Mouse (Mus musculus) intestine, embryonic 16.5 days (tissue): Measurements from ENCODE around the gene Itih5. TPM values are rescaled to one million over a fixed set of nuclear protein-coding genes. Genes with fewer than 3 reads are reported as not detected.

Experiments used
- ATAC-seq: fragments of 200-750 bp; cut with Nextera tagmentation; 2 replicates; pipeline ENCODE4 v1.8.0; 2017; ENCODE audit warnings: moderate TSS enrichment, moderate library complexity
- H3K27ac ChIP-seq: fragments of 300-500 bp; sonication (generic); 2 replicates; pipeline ENCODE4 v1.5.1; 2014; ENCODE audit warnings: mild to moderate bottlenecking, low read length
- H3K27me3 ChIP-seq: fragments of 300-500 bp; sonication (generic); replicated peaks from 2 replicates; pipeline ENCODE4 v1.6.1; 2014; ENCODE audit warnings: low read length, control low read depth, mixed read lengths; ENCODE audit not compliant: control insufficient read depth, insufficient read depth
- H3K36me3 ChIP-seq: fragments of 300-500 bp; sonication (generic); 2 replicates; pipeline ENCODE4 v1.6.1; 2014; ENCODE audit warnings: low read length, control low read depth; ENCODE audit not compliant: control insufficient read depth, insufficient read depth
- H3K4me1 ChIP-seq: fragments of 300-500 bp; sonication (generic); 2 replicates; pipeline ENCODE4 v1.6.1; 2014; ENCODE audit warnings: low read length, control low read depth, mixed read lengths; ENCODE audit not compliant: control insufficient read depth, insufficient read depth
- H3K4me2 ChIP-seq: fragments of 300-500 bp; sonication (generic); 2 replicates; pipeline ENCODE4 v1.6.1; 2014; ENCODE audit warnings: low read depth, low read length, control low read depth
- H3K4me3 ChIP-seq: fragments of 300-500 bp; sonication (generic); 2 replicates; pipeline ENCODE4 v1.5.1; 2014; ENCODE audit warnings: mild to moderate bottlenecking, low read length
- H3K9ac ChIP-seq: fragments of 300-500 bp; sonication (generic); 2 replicates; pipeline ENCODE4 v1.6.1; 2014; ENCODE audit warnings: low read depth, low read length
- H3K9me3 ChIP-seq: fragments of 300-500 bp; sonication (generic); 2 replicates; pipeline ENCODE4 v1.6.1; 2016; ENCODE audit warnings: low read length, control low read depth; ENCODE audit not compliant: control insufficient read depth
- WGBS: fragments of 180-500 bp; shearing (Covaris S2); extraction: QIAGEN DNeasy Blood & Tissue Kit; methylation state at CpG from one replicate; pipeline ENCODE4 v1.1.7; 2014; 5-methylcytosine and 5-hydroxymethylcytosine counted together
- polyA plus RNA-seq: library from polyadenylated mRNA; unstranded; fragments of >200 nt; fragmentation: Nextera tagmentation; extraction: Ambion mirVana; gene quantifications from 2 replicates; pipeline ENCODE4 v1.2.1, GENCODE M21; 2015

Gene Itih5
- polyA plus RNA-seq, 1 experiment from 2014 or later: 12.6 TPM

- Histone ChIP-seq H3K27me3 (no peaks in the 10 kb centered on the region), H3K9ac (no peak within 1 kb of the TSS), H3K36me3 (no peaks in the 10 kb centered on the region), H3K9me3 (no peaks in the 10 kb centered on the region), H3K27ac (no peak within 1 kb of the TSS), H3K4me2 (no peak within 1 kb of the TSS), H3K4me1 (no peaks in the 10 kb centered on the region; the same call in 1 of the 2 replicates), H3K4me3 (no peak within 1 kb of the TSS)
- no peak for ATAC-seq
- 93% methylated on average over 4 of the region's 4 CpGs for WGBS
These were observed 22.1 kb upstream of the Itih5 start, which contains the start of gene Itih2 for GRCm38 (mm10) chr2:10131296-10131695. TSS of gene Itih2 (minus strand) at chr2:10131396.

DNA sequence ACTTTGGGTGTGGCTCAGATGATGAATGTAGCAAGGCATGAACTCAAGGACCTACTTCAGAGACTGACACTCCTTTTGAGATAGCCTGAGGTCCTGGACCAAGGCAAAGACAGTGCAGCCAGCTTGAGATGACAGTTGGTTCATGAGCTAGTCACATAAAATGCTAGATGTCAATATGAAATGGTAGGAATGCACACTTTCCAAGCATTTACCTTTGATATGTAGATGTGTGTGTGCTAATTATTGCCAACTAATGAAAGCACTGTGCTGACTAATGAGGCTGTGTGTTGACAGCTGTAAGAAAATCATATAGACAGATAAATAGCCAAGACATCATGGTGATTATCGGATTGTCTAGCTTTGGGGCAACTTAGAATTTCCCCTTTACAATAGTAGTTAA, 21.2 kb upstream of the Itih5 start:
- H3K36me3 ChIP-seq: no peaks in the 10 kb centered on the region
- no peak for ATAC-seq
- H3K4me1 ChIP-seq: no peaks in the 10 kb centered on the region; the same call in 1 of the 2 replicates
- H3K27me3 ChIP-seq: no peaks in the 10 kb centered on the region
- 94% methylated on average over 1 of the region's 1 CpGs for WGBS
- no peak overlapping the region for H3K27ac ChIP-seq
- no peak overlapping the region for H3K4me3 ChIP-seq
- no peak overlapping the region for H3K4me2 ChIP-seq
- H3K9ac ChIP-seq: no peak overlapping the region
- H3K9me3 ChIP-seq: no peaks in the 10 kb centered on the region

DNA sequence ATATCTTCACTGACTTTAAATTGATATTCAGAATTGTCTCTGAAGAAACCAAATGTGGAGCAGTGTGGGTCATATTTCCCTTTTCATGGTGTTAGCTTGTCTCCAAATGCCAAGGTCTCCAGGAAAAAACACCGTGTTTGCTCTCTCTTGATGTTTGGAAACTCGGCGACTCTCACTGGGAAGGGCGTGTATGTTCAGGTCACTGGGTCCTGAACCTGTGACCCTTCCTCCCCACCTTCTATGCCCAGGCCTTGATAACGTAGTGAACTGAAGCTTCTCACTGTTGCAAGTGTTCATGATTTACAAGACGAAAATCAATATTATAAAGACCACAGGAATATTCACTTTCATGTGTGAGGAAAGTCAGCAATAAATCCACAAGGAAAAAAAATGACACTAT, 19.4 kb upstream of the Itih5 start:
- Histone ChIP-seq H3K4me2 (no peak overlapping the region), H3K9ac (no peak overlapping the region), H3K9me3 (no peaks in the 10 kb centered on the region), H3K27ac (no peak overlapping the region), H3K4me3 (no peak overlapping the region), H3K4me1 (no peaks in the 10 kb centered on the region; the same call in 1 of the 2 replicates), H3K36me3 (no peaks in the 10 kb centered on the region), H3K27me3 (no peaks in the 10 kb centered on the region)
- WGBS: 47% methylated on average over 6 of the region's 6 CpGs
- no peak for ATAC-seq

DNA sequence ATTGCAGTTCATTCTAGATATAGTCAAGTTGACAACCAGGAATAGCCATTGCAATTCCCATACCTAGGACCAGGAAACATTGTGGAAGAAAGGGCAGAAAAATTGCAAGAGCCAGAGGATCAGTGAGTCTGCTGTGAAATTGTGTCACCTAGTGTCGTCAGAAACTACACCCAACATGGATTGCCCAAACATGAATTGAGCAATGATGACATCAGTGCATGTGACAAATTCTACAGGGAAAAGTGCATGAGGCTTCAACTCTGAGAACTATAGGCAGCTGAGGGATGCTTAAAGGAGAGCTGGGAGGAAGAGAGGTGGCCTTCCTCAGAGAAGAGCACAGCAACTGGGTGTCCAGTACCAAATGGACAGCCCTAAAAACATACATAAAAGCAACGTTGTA, 16.1 kb upstream of the Itih5 start:
- 81% methylated on average over 2 of the region's 2 CpGs for WGBS
- no peaks in the 10 kb centered on the region for H3K36me3 ChIP-seq
- no peak for ATAC-seq

DNA sequence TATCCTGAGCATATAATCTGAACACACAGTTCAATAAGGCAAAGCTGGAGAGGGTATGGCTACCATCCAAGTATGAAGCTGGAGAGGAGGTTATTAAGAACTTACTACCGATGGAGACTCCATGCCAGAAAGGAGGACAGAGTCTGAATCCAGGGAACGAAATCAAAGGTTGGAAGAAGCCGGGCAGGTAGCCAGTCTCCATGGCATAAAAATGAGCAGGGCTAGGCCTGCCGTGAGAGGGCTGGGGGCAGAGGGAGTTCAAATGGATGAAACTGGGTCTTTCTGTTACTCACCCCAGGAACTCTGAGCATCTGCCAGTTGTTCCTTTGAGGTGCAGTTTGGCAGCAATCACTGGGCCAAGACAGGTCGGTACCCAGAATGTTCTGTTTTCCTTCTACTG, 12.9 kb upstream of the Itih5 start:
- Histone ChIP-seq H3K27me3 (no peaks in the 10 kb centered on the region), H3K9me3 (no peaks in the 10 kb centered on the region), H3K9ac (no peak overlapping the region), H3K4me2 (no peak overlapping the region), H3K36me3 (no peaks in the 10 kb centered on the region), H3K4me1 (no peaks in the 10 kb centered on the region), H3K27ac (no peak overlapping the region), H3K4me3 (no peak overlapping the region)
- 75% methylated on average over 5 of the region's 5 CpGs for WGBS
- no peak for ATAC-seq

More for the DNA sequence above, 16.1 kb upstream of the Itih5 start:
- no peaks in the 10 kb centered on the region for H3K9me3 ChIP-seq
- no peaks in the 10 kb centered on the region for H3K27me3 ChIP-seq
- no peak overlapping the region for H3K4me2 ChIP-seq
- no peaks in the 10 kb centered on the region for H3K4me1 ChIP-seq
- no peak overlapping the region for H3K9ac ChIP-seq
- no peak overlapping the region for H3K4me3 ChIP-seq
- no peak overlapping the region for H3K27ac ChIP-seq

DNA sequence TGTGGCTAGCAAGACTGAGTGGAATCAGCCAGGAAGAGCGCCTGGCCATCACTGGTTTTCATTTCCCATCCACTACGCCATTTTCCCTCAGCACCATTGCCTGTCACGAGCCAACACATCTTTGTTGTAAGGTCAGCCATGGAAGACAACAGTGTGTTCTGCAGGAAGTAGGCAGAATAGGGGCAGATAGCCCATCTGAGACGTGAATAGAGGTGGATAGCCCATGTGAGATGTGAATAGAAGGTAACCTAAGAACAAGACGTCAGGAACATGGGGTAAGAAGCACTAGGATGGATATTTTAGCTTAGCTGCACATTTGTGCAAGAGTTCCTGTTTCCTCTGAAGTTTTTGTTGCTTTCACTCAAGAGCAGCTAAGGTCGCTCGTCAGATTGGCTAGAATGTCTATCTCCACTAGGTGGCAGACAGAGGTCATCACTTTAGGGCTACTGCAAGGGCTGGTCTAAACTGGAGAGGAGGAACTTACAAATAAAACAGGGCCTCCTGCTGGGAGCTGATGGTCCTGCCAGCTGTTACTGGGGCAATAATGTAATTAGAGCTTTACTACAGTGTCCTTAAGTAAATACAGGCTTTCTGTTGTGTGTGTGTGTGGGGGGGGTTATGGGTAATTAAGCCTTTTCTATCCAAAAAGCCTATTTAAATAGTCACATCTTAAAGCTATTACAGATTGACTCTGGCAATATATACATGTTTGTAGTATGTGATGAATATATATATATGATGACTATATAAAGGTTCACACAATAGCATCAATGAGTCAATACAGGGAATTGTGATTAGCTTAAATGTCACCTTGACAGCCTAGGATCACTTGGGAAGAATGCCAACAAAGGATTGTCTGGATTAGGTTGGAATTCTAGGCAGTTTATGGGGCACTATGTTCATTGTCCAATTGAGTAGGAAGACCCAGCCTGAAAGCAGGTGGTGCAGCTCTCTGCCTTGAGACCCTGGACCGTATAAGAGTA, 10.6 kb upstream of the Itih5 start:
- H3K36me3 ChIP-seq: no peaks in the 10 kb centered on the region
- no peak overlapping the region for H3K27ac ChIP-seq
- peak; percentile 96 for ATAC-seq
- no peaks in the 10 kb centered on the region for H3K27me3 ChIP-seq
- H3K4me1 ChIP-seq: 0 out of 2 replicates have a peak, but pooled peaks cover 4% of the 10 kb centered on the region
- no peak overlapping the region for H3K9ac ChIP-seq
- WGBS: 39% methylated on average over 8 of the region's 8 CpGs
- no peak overlapping the region for H3K4me2 ChIP-seq
- H3K4me3 ChIP-seq: no peak overlapping the region
- no peaks in the 10 kb centered on the region for H3K9me3 ChIP-seq

DNA sequence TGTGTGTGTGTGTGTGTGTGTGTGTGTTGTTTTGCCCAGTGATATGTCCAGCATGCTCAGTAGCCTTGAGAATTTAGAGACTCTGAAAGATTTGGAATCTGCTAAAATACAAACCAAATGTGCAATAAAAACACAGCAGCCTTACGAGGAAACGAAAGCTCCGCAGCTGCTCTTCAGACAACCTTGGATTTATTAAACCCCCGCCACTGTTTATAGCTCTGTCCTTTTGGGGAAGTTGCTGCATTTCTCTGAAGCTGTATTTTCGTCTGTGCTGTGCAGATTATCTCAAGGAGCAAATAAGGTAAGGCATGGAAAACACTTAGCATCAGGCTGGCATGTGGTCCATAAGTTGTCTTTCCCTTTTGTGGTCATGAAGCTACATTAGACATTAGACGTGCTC, 7.9 kb upstream of the Itih5 start:
- H3K4me3 ChIP-seq: no peak overlapping the region
- H3K9me3 ChIP-seq: no peaks in the 10 kb centered on the region
- ATAC-seq: no peak
- H3K36me3 ChIP-seq: no peaks in the 10 kb centered on the region
- peak overlapping the region; percentile 14; the same call in 1 of the 2 replicates for H3K27ac ChIP-seq
- H3K4me2 ChIP-seq: no peak overlapping the region
- no peaks in the 10 kb centered on the region for H3K27me3 ChIP-seq
- WGBS: 30% methylated on average over 6 of the region's 6 CpGs
- no peak overlapping the region for H3K9ac ChIP-seq
- 0 out of 2 replicates have a peak, but pooled peaks cover 4% of the 10 kb centered on the region for H3K4me1 ChIP-seq

GRCm38 (mm10) chr2:10147176-10147575, 6.2 kb upstream of the Itih5 start:
- H3K9me3 ChIP-seq: no peaks in the 10 kb centered on the region
- no peaks in the 10 kb centered on the region for H3K27me3 ChIP-seq
- no peak for ATAC-seq
- WGBS: 77% methylated on average over 8 of the region's 8 CpGs
- H3K4me2 ChIP-seq: no peak overlapping the region
- no peak overlapping the region for H3K27ac ChIP-seq
- no peak overlapping the region for H3K9ac ChIP-seq
- H3K4me1 ChIP-seq: 0 out of 2 replicates have a peak, but pooled peaks cover 4% of the 10 kb centered on the region
- H3K4me3 ChIP-seq: no peak overlapping the region
- H3K36me3 ChIP-seq: no peaks in the 10 kb centered on the region

DNA sequence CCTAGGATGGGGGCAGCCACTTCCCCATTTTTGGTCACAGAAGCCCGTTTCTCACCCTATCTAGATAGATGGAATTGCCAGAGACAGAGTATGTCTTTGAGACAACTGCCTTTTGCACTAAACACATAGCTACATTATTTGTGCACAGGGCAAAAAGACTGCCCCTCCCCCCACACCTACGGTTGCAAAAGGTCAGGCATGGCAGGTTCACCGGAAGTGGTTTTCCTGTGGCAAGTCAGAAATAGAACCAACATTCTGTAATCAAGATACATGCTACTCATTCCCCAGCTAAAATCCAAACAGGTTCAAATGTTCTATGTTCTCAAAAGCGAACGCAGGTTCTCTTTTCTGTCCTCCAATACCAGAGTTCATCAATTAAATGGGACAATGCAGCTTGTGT, 781 bp upstream of the Itih5 start:
- Histone ChIP-seq H3K4me1 (peaks cover 13% of the 10 kb centered on the region), H3K27ac (no peak overlapping the region), H3K27me3 (no peaks in the 10 kb centered on the region), H3K4me2 (no peak overlapping the region), H3K4me3 (no peak overlapping the region), H3K9me3 (no peaks in the 10 kb centered on the region), H3K9ac (no peak overlapping the region), H3K36me3 (no peaks in the 10 kb centered on the region)
- no peak for ATAC-seq
- 78% methylated on average over 5 of the region's 5 CpGs for WGBS
